Mouse (Mus musculus): Measurements from ENCODE around the gene Ank3.

The Ank3 gene

GRCm38 (mm10) chr10:70022596-70022995, 624.0 kb downstream of the Ank3 start:
- no peak for DNase-seq

- no peak for DNase-seq
These were observed 625.3 kb downstream of the Ank3 start for GRCm38 (mm10) chr10:70023861-70024260.

GRCm38 (mm10) chr10:70031942-70032341, 633.4 kb downstream of the Ank3 start:
- no peak for DNase-seq

GRCm38 (mm10) chr10:70032982-70033381, 634.4 kb downstream of the Ank3 start:
- no peak for DNase-seq

GRCm38 (mm10) chr10:70033856-70034255, 635.3 kb downstream of the Ank3 start:
- no peak for DNase-seq

GRCm38 (mm10) chr10:70039871-70040291, 641.3 kb downstream of the Ank3 start:
- no peak for DNase-seq

GRCm38 (mm10) chr10:70041562-70041961, 643.0 kb downstream of the Ank3 start:
- DNase-seq: no peak

- no peak for DNase-seq
These were observed 647.1 kb downstream of the Ank3 start for GRCm38 (mm10) chr10:70045722-70046121.

- no peak for DNase-seq
These were observed 651.2 kb downstream of the Ank3 start for GRCm38 (mm10) chr10:70049771-70050170.

- DNase-seq: no peak
These were observed 656.7 kb downstream of the Ank3 start for GRCm38 (mm10) chr10:70055291-70055690.

GRCm38 (mm10) chr10:70057064-70057463, 658.5 kb downstream of the Ank3 start:
- DNase-seq: no peak

- DNase-seq: no peak
These were observed 661.6 kb downstream of the Ank3 start for GRCm38 (mm10) chr10:70060021-70060688.

GRCm38 (mm10) chr10:70060689-70061081, 662.1 kb downstream of the Ank3 start:
- DNase-seq: no peak

- DNase-seq: no peak
These were observed 665.4 kb downstream of the Ank3 start for GRCm38 (mm10) chr10:70063881-70064555.

- DNase-seq: no peak
These were observed 666.6 kb downstream of the Ank3 start for GRCm38 (mm10) chr10:70065191-70065590.

GRCm38 (mm10) chr10:70066497-70067168, 668.1 kb downstream of the Ank3 start:
- DNase-seq: no peak

GRCm38 (mm10) chr10:70067169-70068115, 668.9 kb downstream of the Ank3 start:
- no peak for DNase-seq

GRCm38 (mm10) chr10:70069321-70069720, 670.7 kb downstream of the Ank3 start:
- DNase-seq: no peak

- no peak for DNase-seq
These were observed 672.8 kb downstream of the Ank3 start for GRCm38 (mm10) chr10:70071334-70071733.
